ENCODE assay signal across 30 mouse cellular contexts in the genomic region with DNA sequence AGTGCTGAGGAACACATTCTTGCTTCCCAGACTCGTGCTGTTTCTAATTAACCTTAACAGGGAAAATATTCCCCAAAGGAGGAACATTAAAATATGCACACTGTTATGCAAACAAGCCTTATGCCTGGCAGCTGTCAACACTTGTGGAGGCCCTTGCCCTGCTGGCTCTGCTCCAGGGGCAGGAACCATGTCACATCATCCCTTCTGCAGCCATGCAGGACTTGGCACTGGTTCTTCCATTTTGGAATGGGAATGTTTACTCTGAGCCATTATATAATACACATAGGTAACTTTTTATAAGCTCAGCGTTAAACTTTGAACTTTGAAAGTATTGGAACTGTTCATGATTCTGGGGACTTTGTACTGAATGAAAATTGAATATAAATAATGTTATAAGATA. TPM values are rescaled to one million over a fixed set of nuclear protein-coding genes. Genes with fewer than 3 reads are reported as not detected.
"Had no signal": no experiment of that assay in that cellular context is flagged by ENCODE, and none has a peak within 500 bp of the region (broad histone marks: within the 10 kb centered on the region; RNA-seq: fewer than 3 reads in every experiment).

No protein-coding gene starts in this region.

- H3K9me3 ChIP-seq: limb, embryonic 15.5 days; liver, embryonic 13.5 days had no signal

- H3K4me1 ChIP-seq: limb, embryonic 12.5 days; limb, embryonic 15.5 days; liver, embryonic 13.5 days had no signal

- H3K4me2 ChIP-seq: limb, embryonic 12.5 days; limb, embryonic 15.5 days; liver, embryonic 13.5 days; midbrain, embryonic 11.5 days had no signal

- H3K36me3 ChIP-seq: limb, embryonic 12.5 days; limb, embryonic 15.5 days; liver, embryonic 13.5 days had no signal

- DNase-seq: layer of hippocampus, adult 9-11 months; liver, embryonic 13.5 days; lung, adult 2 months; lung, postnatal 14 days; lung, postnatal 4 days; midbrain, embryonic 14.5 days; thymus, adult 18-20 months; thymus, postnatal 36 days had no signal

- H3K27ac ChIP-seq: layer of hippocampus, adult 2 months; limb, embryonic 12.5 days; limb, embryonic 15.5 days; liver, embryonic 13.5 days had no signal

- H3K27me3 ChIP-seq: limb, embryonic 12.5 days; limb, embryonic 15.5 days; liver, embryonic 13.5 days had no signal

- H3K4me3 ChIP-seq: layer of hippocampus, adult 2 months; limb, embryonic 12.5 days; limb, embryonic 15.5 days; liver, embryonic 13.5 days had no signal

- H3K9ac ChIP-seq: limb, embryonic 12.5 days; limb, embryonic 15.5 days; liver, embryonic 13.5 days had no signal

RNA-seq across cellular contexts. Expression of a gene that starts 18.5 kb away (rescaled TPM):
- total RNA-seq: layer of hippocampus, adult 2 months; layer of hippocampus, postnatal 25 days; left cerebral cortex, adult 18-20 months; left cerebral cortex, postnatal 10 days; left cerebral cortex, postnatal 36 days; megakaryocyte progenitor cell, adult 5-6 weeks; megakaryocyte-erythroid progenitor cell, adult 5-6 weeks; midbrain, postnatal 0 days had no signal
- polyA plus RNA-seq: intestine, embryonic 14.5 days; kidney, embryonic 14.5 days; limb, embryonic 12.5 days; limb, embryonic 15.5 days; liver, embryonic 13.5 days; liver, embryonic 16.5 days; lung, adult 2 months; lung, embryonic 16.5 days; midbrain, embryonic 11.5 days; midbrain, embryonic 14.5 days; midbrain, postnatal 0 days; neural tube, embryonic 11.5 days; neural tube, embryonic 14.5 days; small intestine, adult 2 months; spleen, adult 2 months; stomach, embryonic 16.5 days; testis, adult 2 months; urinary bladder, adult 2 months had no signal
